8 mouse cellular contexts compared by ENCODE assay signal in the genomic region with DNA sequence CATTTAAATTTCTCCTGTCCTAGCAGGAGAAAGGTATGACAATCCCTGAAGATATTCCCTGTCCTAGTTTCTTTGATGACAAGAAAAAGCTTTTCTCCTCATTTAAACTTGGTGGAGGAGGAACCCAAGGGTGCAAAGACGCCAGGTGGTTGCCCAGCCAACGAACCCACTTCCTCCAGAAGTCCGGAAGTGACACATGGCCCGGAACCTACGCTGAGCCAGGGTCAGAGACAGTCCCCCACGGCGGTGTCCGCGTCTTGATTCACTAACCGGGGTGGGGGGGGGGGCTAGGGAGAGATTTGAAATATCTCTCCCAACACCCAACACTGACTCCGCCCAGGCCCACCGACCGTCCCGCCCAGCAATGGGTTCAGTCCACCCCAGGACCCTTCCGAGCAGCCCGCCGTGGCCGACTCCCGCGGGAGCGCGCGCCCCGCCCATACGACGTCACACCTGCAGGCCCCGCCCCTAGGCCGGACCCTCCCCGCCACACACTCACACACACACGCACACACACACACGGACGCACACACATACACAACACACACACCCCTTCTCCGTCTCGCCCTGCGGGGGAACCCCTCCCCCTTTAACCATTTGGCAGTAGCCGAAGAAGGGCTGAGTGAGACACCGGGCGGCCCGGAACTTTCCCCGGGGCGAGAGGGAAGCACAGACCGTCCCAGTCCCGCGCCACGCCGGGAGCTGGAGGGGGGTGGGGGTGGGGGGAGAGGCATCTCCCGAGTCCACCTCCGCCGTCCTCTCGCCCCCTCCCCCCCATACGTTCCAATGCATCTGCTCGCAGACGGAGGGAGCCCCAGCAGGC. TPM values are rescaled to one million over a fixed set of nuclear protein-coding genes. Genes with fewer than 3 reads are reported as not detected.
DNase-seq lines count a peak whose midpoint lies in the region; ATAC-seq lines count a peak whose summit lies in the region.

No protein-coding gene starts in this region.

- under 1% methylated on average over 51 of the region's 53 CpGs for WGBS in hindbrain, embryonic 15.5 days

- H3K27me3 ChIP-seq in hindbrain, embryonic 15.5 days = no peaks in the 10 kb centered on the region

- H3K4me2 ChIP-seq in hindbrain, embryonic 15.5 days = peak overlapping the region; percentile 56

- 0 out of 2 replicates have a peak, but pooled peaks cover 5% of the 10 kb centered on the region for H3K36me3 ChIP-seq in hindbrain, embryonic 15.5 days

- ATAC-seq in hindbrain, embryonic 15.5 days (ENCODE audit: low FRiP score, low read depth) = peak; percentile 71

- H3K9me3 ChIP-seq in hindbrain, embryonic 15.5 days = no peaks in the 10 kb centered on the region

- peak overlapping the region; percentile 91 for H3K27ac ChIP-seq in hindbrain, embryonic 15.5 days (replicated peaks)

- DNase-seq in WW6 (ENCODE audit: low read depth, low spot score) = peak; percentile 61
- peak; percentile 86 to 88 for DNase-seq in cerebellum, postnatal 36 days
- DNase-seq in frontal cortex, postnatal 36 days (ENCODE audit: low spot score in 2 of 2) = peak; percentile 80 to 82
- DNase-seq in left cerebral cortex, adult 11 months (ENCODE audit: low spot score) = peak; percentile 79
- peak; percentile 91 for DNase-seq in lung, postnatal 36 days
- peak; percentile 86 for DNase-seq in retina, embryonic 14.5 days (ENCODE audit: low spot score)
- peak; percentile 97 for DNase-seq in thymus, postnatal 4 days

- H3K9ac ChIP-seq in hindbrain, embryonic 15.5 days = peak overlapping the region; percentile 78

- peak overlapping the region; percentile 95 for H3K4me3 ChIP-seq in hindbrain, embryonic 15.5 days

- peaks cover 12% of the 10 kb centered on the region; the same call in 1 of the 2 replicates for H3K4me1 ChIP-seq in hindbrain, embryonic 15.5 days (replicated peaks)

RNA-seq across cellular contexts. Expression of gene Ing2, which starts 1.8 kb away (rescaled TPM):
- polyA plus RNA-seq in hindbrain, embryonic 15.5 days (2015; fragmentation: Nextera tagmentation; extraction: Ambion mirVana) = 6.7 and 7.2 TPM in 2 replicates

RNA-seq across cellular contexts. Expression of gene Cdkn2aip, which starts 40.2 kb away (rescaled TPM):
- polyA plus RNA-seq in hindbrain, embryonic 15.5 days (2015; fragmentation: Nextera tagmentation; extraction: Ambion mirVana) = 27.7 and 29.7 TPM in 2 replicates

Comparison
In these comparisons a context has a peak if more than half of its experiments do, and no peak if none do; other contexts are left out.
1. Peak in every context shown above with its lines: DNase-seq, ATAC-seq, H3K4me3 ChIP-seq and H3K27ac ChIP-seq.